Comparison of ENCODE assay signal across 8 mouse cellular contexts in genomic region chr6:47243863-47244606, GRCm38 (mm10).
DNase-seq lines count a peak whose midpoint lies in the region; ATAC-seq lines count a peak whose summit lies in the region.

No protein-coding gene starts in this region.

- 0 out of 2 replicates have a peak overlapping the region, but pooled peaks have one; percentile 17 for H3K4me2 ChIP-seq in embryonic facial prominence, embryonic 11.5 days (ENCODE audit: low read depth, low read length)
- H3K4me2 ChIP-seq in hindbrain, embryonic 15.5 days, result peak overlapping the region; percentile 48
- H3K4me2 ChIP-seq in midbrain, embryonic 11.5 days, result peak overlapping the region; percentile 52
- H3K4me2 ChIP-seq in stomach, embryonic 15.5 days, result peak overlapping the region; percentile 36

- ATAC-seq in embryonic facial prominence, embryonic 11.5 days (replicated peaks; ENCODE audit: insufficient number of reproducible peaks, low FRiP score, low TSS enrichment, low read depth), result peak; percentile 79
- peak; percentile 94 for ATAC-seq in hindbrain, embryonic 15.5 days (ENCODE audit: low FRiP score, low read depth)
- peak; percentile 77 for ATAC-seq in midbrain, embryonic 11.5 days (ENCODE audit: low FRiP score)
- peak; percentile 58; the same call in 1 of the 2 replicates for ATAC-seq in stomach, embryonic 15.5 days (ENCODE audit: insufficient read depth, low FRiP score, low read depth)

- H3K9ac ChIP-seq in embryonic facial prominence, embryonic 11.5 days (replicated peaks; ENCODE audit: low read length), result no peak overlapping the region; the same call in 1 of the 2 replicates
- peak overlapping the region; percentile 33 for H3K9ac ChIP-seq in hindbrain, embryonic 15.5 days
- peak overlapping the region; percentile 63 for H3K9ac ChIP-seq in midbrain, embryonic 11.5 days (ENCODE audit: low read length)
- no peak overlapping the region for H3K9ac ChIP-seq in stomach, embryonic 15.5 days

- no peak overlapping the region for H3K27ac ChIP-seq in embryonic facial prominence, embryonic 11.5 days (replicated peaks; ENCODE audit: low read depth, low read length)
- H3K27ac ChIP-seq in hindbrain, embryonic 15.5 days (replicated peaks), result peak overlapping the region; percentile 83
- H3K27ac ChIP-seq in midbrain, embryonic 11.5 days (ENCODE audit: low read depth, low read length), result peak overlapping the region; percentile 58; the same call in 1 of the 2 replicates
- no peak overlapping the region for H3K27ac ChIP-seq in stomach, embryonic 15.5 days

- no peaks in the 10 kb centered on the region for H3K27me3 ChIP-seq in embryonic facial prominence, embryonic 11.5 days (ENCODE audit: control insufficient read depth, insufficient read depth, low read length)
- no peaks in the 10 kb centered on the region for H3K27me3 ChIP-seq in hindbrain, embryonic 15.5 days
- H3K27me3 ChIP-seq in midbrain, embryonic 11.5 days (ENCODE audit: control insufficient read depth, insufficient read depth, low read length), result no peaks in the 10 kb centered on the region
- no peaks in the 10 kb centered on the region for H3K27me3 ChIP-seq in stomach, embryonic 15.5 days (replicated peaks)

- 0 out of 2 replicates have a peak, but pooled peaks cover 3% of the 10 kb centered on the region for H3K4me1 ChIP-seq in embryonic facial prominence, embryonic 11.5 days (ENCODE audit: control insufficient read depth, insufficient read depth, low read length)
- H3K4me1 ChIP-seq in hindbrain, embryonic 15.5 days (replicated peaks), result peaks cover 33% of the 10 kb centered on the region
- H3K4me1 ChIP-seq in midbrain, embryonic 11.5 days (ENCODE audit: control insufficient read depth, insufficient read depth, low read length), result peaks cover 27% of the 10 kb centered on the region
- H3K4me1 ChIP-seq in stomach, embryonic 15.5 days, result no peaks in the 10 kb centered on the region

- WGBS in embryonic facial prominence, embryonic 11.5 days, result 15% methylated on average over 6 of the region's 6 CpGs
- WGBS in hindbrain, embryonic 15.5 days, result 17% methylated on average over 6 of the region's 6 CpGs
- 14% methylated on average over 6 of the region's 6 CpGs for WGBS in midbrain, embryonic 11.5 days
- 14% methylated on average over 6 of the region's 6 CpGs for WGBS in stomach, embryonic 15.5 days

- H3K36me3 ChIP-seq in embryonic facial prominence, embryonic 11.5 days (replicated peaks; ENCODE audit: control insufficient read depth, insufficient read depth, low read depth, low read length), result no peaks in the 10 kb centered on the region
- H3K36me3 ChIP-seq in hindbrain, embryonic 15.5 days, result no peaks in the 10 kb centered on the region
- H3K36me3 ChIP-seq in midbrain, embryonic 11.5 days (ENCODE audit: control insufficient read depth, insufficient read depth, low read length), result no peaks in the 10 kb centered on the region
- H3K36me3 ChIP-seq in stomach, embryonic 15.5 days, result no peaks in the 10 kb centered on the region

- H3K9me3 ChIP-seq in embryonic facial prominence, embryonic 11.5 days (replicated peaks; ENCODE audit: control insufficient read depth, low read length), result no peaks in the 10 kb centered on the region
- no peaks in the 10 kb centered on the region for H3K9me3 ChIP-seq in hindbrain, embryonic 15.5 days
- no peaks in the 10 kb centered on the region for H3K9me3 ChIP-seq in midbrain, embryonic 11.5 days (ENCODE audit: control insufficient read depth, low read length)
- H3K9me3 ChIP-seq in stomach, embryonic 15.5 days, result no peaks in the 10 kb centered on the region

- peak overlapping the region; percentile 11 for H3K4me3 ChIP-seq in embryonic facial prominence, embryonic 11.5 days (ENCODE audit: low read depth, low read length)
- peak overlapping the region; percentile 42 for H3K4me3 ChIP-seq in hindbrain, embryonic 15.5 days
- peak overlapping the region; percentile 42 for H3K4me3 ChIP-seq in midbrain, embryonic 11.5 days (ENCODE audit: low read depth, low read length)
- peak overlapping the region; percentile 7; the same call in 1 of the 2 replicates for H3K4me3 ChIP-seq in stomach, embryonic 15.5 days (replicated peaks)

- intact Hi-C loops in gastrocnemius, postnatal 36 days (cut with DNase I), result no loop called here

- DNase-seq in ovary, adult 18-20 months (ENCODE audit: low spot score), result peak; percentile 2
- DNase-seq in ovary, postnatal 10 days (ENCODE audit: low spot score), result no peak
- peak; percentile 96 for DNase-seq in embryonic facial prominence, embryonic 11.5 days (ENCODE audit: low spot score)
- peak; percentile 52 to 66 for DNase-seq in left cerebral cortex, adult 9 months (ENCODE audit: low spot score in 2 of 2)
- peak; percentile 97 for DNase-seq in midbrain, embryonic 11.5 days (ENCODE audit: low spot score, missing footprints)
- no peak for DNase-seq in gastrocnemius, postnatal 36 days

Comparison
In these comparisons a context has a peak if more than half of its experiments do, and no peak if none do; other contexts are left out.
1. DNase-seq: peak in ovary, adult 18-20 months (single experiment), embryonic facial prominence, embryonic 11.5 days (single experiment), left cerebral cortex, adult 9 months (2 of 2) and midbrain, embryonic 11.5 days (single experiment); none in ovary, postnatal 10 days (single experiment) and gastrocnemius, postnatal 36 days (0 of 2).
2. H3K27ac ChIP-seq: peak in hindbrain, embryonic 15.5 days (single experiment) and midbrain, embryonic 11.5 days (single experiment); none in embryonic facial prominence, embryonic 11.5 days (single experiment) and stomach, embryonic 15.5 days (single experiment).
3. H3K9ac ChIP-seq: peak in hindbrain, embryonic 15.5 days (single experiment) and midbrain, embryonic 11.5 days (single experiment); none in embryonic facial prominence, embryonic 11.5 days (single experiment) and stomach, embryonic 15.5 days (single experiment).
4. Peak in every context shown above with its lines, with median percentiles within 50 percentile points of each other: ATAC-seq, H3K4me2 ChIP-seq and H3K4me3 ChIP-seq.